Mouse (Mus musculus): ENCODE data around the gene Cdip1. TPM values are rescaled to one million over a fixed set of nuclear protein-coding genes. Genes with fewer than 3 reads are reported as not detected.

Gene Cdip1
- total and polyA plus RNA-seq, 2 experiments from 2014 or later = 135 to 147 TPM

DNA sequence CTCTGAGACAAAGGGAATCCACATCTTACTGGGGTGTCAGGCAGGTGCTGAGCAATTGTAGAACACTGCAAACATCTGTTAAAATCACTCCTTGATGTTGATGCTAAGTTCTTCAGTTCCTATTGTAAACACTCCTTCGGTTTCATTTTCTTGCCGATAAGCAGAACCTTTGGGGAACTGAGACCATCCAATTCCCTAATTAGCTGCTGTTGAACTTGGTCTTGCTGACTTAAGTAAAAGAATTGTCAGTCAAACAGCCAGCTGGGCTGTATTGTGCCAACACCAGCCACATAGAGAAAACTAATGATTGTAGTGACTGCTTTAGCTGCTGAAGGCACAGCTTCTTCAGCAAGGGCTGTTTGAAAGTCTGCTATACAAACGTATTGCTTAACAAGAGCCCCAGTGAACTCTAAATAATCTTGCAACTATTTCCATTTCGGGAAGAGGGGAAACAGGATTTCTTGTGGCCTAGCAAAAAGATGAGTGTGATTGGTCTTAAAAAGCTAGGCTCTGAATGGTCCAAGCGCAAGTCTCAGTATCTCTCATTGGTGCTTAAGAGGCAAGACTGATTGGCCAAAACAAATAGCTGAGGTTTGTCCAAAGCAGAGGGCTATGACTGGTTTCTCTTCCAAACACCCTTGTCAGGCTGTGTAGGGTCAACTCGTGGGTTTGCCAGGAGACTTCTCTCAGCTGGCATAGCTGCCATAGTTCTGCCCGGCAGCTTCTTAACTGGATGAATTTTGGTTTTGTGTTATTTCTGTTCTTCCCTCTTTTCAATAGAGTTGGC is 67.8 kb downstream of the Cdip1 start:
- Histone ChIP-seq H3K9ac (replicated peaks; ENCODE audit: low read length) (no peak overlapping the region), H3K9me3 (ENCODE audit: low read length) (no peaks in the 10 kb centered on the region), H3K27me3 (ENCODE audit: insufficient read depth, low read length) (no peaks in the 10 kb centered on the region), H3K36me3 (ENCODE audit: insufficient read depth, low read length) (no peaks in the 10 kb centered on the region), H3K4me3 (ENCODE audit: low read length) (no peak overlapping the region), H3K4me2 (ENCODE audit: low read depth, low read length) (no peak overlapping the region), H3K4me1 (ENCODE audit: insufficient read depth, low read length) (no peaks in the 10 kb centered on the region), H3K27ac (no peak overlapping the region)
- WGBS = 76% methylated on average over 7 of the region's 7 CpGs
- no peak for TF ChIP-seq CTCF (IDR thresholded peaks at IDR 0.05; ENCODE audit: low read depth)
- ATAC-seq (no peak), DNase-seq (ENCODE audit: low spot score) (no peak)

DNA sequence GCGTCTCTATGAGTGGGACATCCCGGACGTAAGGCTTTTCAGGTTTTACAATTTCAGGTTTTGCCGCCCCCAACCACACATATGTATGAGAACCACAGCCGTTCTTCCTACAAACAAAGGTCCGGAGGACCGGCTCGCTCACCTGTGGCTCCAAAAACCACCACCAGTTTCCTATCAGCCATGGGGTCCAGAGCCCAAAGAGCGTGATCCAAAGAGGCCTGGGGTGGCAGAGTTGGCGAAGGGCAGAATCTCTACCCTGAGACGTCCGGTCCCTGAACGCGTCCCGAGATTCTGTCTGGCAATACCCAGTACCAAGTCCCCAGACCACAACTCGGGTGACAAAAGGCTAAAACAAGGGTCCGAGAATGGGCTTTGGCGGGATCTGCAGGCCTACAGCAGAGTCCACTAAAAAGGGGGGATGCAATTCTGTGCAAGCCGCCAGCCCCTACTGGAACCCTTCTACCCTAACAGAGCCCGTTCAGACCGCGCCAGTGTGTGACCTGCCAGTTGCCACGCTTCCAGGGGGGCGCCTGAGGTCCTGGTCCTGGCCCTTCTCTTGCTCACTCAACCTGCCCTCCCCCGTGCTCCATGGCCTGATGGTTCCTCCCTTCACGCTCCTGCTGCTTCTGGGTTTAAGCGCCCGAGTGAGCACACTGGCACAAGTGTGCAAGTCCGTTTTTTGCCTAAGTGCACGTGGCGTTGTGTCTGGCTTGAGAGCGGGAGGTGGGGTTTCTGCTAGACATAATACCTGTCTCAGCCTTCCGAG is 71.2 kb downstream of the Cdip1 start, which contains the start of gene Nmral1:
Gene Nmral1, minus strand, starts transcription at position 604 of the 766 bp plus-strand sequence.
- TF ChIP-seq CTCF (IDR thresholded peaks at IDR 0.05; ENCODE audit: low read depth) = no peak
- Histone ChIP-seq H3K9me3 (ENCODE audit: low read length) (no peaks in the 10 kb centered on the region), H3K27ac (peak within 1 kb of the TSS; percentile 80), H3K4me3 (ENCODE audit: low read length) (peak within 1 kb of the TSS; percentile 65), H3K4me1 (ENCODE audit: insufficient read depth, low read length) (no peaks in the 10 kb centered on the region), H3K27me3 (ENCODE audit: insufficient read depth, low read length) (no peaks in the 10 kb centered on the region), H3K36me3 (ENCODE audit: insufficient read depth, low read length) (no peaks in the 10 kb centered on the region; the same call in 1 of the 2 replicates), H3K9ac (replicated peaks; ENCODE audit: low read length) (peak within 1 kb of the TSS; percentile 70), H3K4me2 (ENCODE audit: low read depth, low read length) (peak within 1 kb of the TSS; percentile 76)
- ATAC-seq (peak; percentile 94), DNase-seq (ENCODE audit: low spot score) (peak; percentile 82)
- WGBS = 12% methylated on average over 33 of the region's 33 CpGs

DNA sequence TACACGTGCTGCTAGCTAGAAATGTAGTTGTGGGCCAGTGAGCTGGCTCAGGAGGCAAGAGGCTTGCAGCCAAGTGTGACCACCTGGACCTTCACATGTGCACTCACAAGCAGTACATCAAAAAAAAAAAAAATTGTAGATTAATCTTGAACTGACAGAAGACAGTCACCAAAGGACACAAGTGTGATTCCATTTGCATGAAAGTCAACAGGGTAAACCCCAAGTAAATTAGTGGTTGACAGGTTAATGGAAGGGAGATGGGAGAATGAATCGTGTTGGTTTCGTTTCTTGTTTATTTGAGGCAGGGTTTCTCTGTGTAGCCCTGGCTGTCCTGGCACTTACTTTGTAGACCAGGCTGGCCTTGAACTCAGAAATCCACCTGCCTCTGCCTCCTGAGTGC is 72.2 kb downstream of the Cdip1 start:
- 54% methylated on average over 3 of the region's 3 CpGs for WGBS
- Histone ChIP-seq H3K4me1 (ENCODE audit: insufficient read depth, low read length) (no peaks in the 10 kb centered on the region), H3K4me2 (ENCODE audit: low read depth, low read length) (peak overlapping the region; percentile 76), H3K9me3 (ENCODE audit: low read length) (no peaks in the 10 kb centered on the region), H3K36me3 (ENCODE audit: insufficient read depth, low read length) (no peaks in the 10 kb centered on the region; the same call in 1 of the 2 replicates), H3K9ac (replicated peaks; ENCODE audit: low read length) (no peak overlapping the region), H3K27ac (no peak overlapping the region), H3K4me3 (ENCODE audit: low read length) (peak overlapping the region; percentile 65; the same call in 1 of the 2 replicates), H3K27me3 (ENCODE audit: insufficient read depth, low read length) (no peaks in the 10 kb centered on the region)
- ATAC-seq (no peak), DNase-seq (ENCODE audit: low spot score) (no peak)
- no peak for TF ChIP-seq CTCF (IDR thresholded peaks at IDR 0.05; ENCODE audit: low read depth)

DNA sequence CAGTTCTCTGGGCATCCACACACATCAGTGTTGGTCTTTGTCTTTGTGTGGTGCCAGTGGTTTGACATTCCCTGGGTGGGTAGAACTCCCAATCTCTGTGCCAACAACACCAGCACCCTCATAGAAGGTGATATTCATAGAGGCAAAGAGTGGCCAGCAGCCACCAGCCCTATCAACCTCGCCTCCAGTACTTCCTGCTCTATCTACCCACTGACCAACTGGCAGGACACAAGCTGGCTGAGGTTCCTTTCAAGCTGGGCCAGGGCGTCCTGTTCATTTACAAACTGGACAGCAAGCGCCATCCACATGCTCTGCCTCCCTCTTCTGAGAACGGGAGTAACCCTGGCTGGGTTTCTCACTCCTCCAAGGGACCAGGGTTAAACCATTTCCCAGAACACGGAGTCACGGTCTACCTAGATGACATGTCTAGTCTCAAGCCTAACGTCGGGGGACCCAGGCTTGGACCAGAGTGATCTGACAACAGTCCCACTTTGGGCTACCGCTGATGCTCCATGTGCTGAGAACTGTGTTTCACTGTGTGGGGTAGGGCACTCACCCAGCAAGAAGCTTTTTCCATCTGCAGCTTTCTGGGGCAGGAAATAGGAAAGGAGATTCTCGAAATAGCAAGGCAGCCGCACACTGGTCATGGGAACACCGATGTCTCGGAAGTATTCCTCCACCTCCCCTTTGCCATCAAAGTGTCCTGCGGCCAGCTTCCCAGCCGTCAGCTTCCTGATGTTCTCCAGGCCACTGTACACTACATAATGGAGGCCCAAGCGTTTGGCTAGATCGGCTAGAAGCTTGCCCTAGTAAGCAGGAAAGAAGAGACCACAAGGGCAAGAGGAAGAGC is 76.0 kb downstream of the Cdip1 start:
- no peaks in the 10 kb centered on the region for H3K4me1 ChIP-seq (ENCODE audit: insufficient read depth, low read length)
- 91% methylated on average over 17 of the region's 17 CpGs for WGBS
- TF ChIP-seq CTCF (IDR thresholded peaks at IDR 0.05; ENCODE audit: low read depth) = no peak
- H3K36me3 ChIP-seq (ENCODE audit: insufficient read depth, low read length) = peaks cover 9% of the 10 kb centered on the region; the same call in 1 of the 2 replicates
- H3K27me3 ChIP-seq (ENCODE audit: insufficient read depth, low read length) = no peaks in the 10 kb centered on the region
- DNase-seq (ENCODE audit: low spot score) (no peak), ATAC-seq (no peak)
- no peak overlapping the region for H3K9ac ChIP-seq (replicated peaks; ENCODE audit: low read length)
- H3K27ac ChIP-seq = no peak overlapping the region
- no peaks in the 10 kb centered on the region for H3K9me3 ChIP-seq (ENCODE audit: low read length)
- no peak overlapping the region for H3K4me3 ChIP-seq (ENCODE audit: low read length)
- no peak overlapping the region for H3K4me2 ChIP-seq (ENCODE audit: low read depth, low read length)

DNA sequence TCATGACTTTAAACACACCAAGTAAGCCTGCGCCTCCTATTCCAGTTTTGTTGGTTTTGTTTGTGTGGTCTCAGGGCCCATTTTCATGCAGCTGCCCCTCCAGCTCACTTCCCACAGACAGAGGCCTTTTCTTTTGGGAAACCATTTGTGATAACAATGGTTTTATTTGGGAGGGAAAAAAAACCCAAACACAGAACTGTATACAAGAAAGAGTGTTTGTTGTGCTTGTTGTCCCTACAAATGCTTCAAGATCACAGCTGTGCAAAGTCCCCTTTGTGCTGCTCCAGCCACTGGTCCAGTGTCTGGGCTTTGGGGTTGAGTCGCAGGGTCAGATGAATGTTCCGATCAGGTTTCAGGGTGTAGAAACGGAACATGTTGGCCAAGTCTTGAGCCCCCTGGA is 78.9 kb downstream of the Cdip1 start:
- no peak for TF ChIP-seq CTCF (IDR thresholded peaks at IDR 0.05; ENCODE audit: low read depth)
- 87% methylated on average over 4 of the region's 4 CpGs for WGBS

DNA sequence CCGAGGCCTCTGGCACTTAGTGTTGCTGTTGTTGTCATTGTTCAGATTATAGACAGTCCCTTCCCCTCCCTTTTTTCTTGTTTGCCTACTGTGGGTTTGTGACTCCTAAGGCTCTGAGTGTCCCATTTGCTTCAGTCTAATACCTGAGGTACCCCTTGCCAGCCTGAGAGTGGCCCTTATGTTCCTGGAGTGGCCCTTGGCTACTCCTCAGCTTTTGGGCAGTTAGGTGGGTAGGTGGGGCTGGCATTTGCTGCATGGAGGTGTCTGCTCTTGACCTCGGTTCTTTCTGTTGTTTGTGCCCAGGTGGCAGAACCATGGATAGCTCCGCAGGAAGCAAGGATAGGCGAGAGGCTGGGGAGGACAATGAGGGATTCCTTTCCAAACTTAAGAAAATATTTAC is 84.6 kb downstream of the Cdip1 start:
- H3K27ac ChIP-seq = no peak overlapping the region
- H3K4me3 ChIP-seq (ENCODE audit: low read length) = no peak overlapping the region
- H3K27me3 ChIP-seq (ENCODE audit: insufficient read depth, low read length) = no peaks in the 10 kb centered on the region
- H3K9ac ChIP-seq (replicated peaks; ENCODE audit: low read length) = no peak overlapping the region
- no peaks in the 10 kb centered on the region for H3K9me3 ChIP-seq (ENCODE audit: low read length)
- DNase-seq (ENCODE audit: low spot score) (no peak), ATAC-seq (no peak)
- peaks cover 66% of the 10 kb centered on the region for H3K36me3 ChIP-seq (ENCODE audit: insufficient read depth, low read length)
- 59% methylated on average over 4 of the region's 4 CpGs for WGBS
- H3K4me2 ChIP-seq (ENCODE audit: low read depth, low read length) = no peak overlapping the region
- TF ChIP-seq CTCF (IDR thresholded peaks at IDR 0.05; ENCODE audit: low read depth) = no peak
- no peaks in the 10 kb centered on the region for H3K4me1 ChIP-seq (ENCODE audit: insufficient read depth, low read length)

More for the DNA sequence above, 78.9 kb downstream of the Cdip1 start:
- Histone ChIP-seq H3K27me3 (ENCODE audit: insufficient read depth, low read length) (no peaks in the 10 kb centered on the region), H3K27ac (no peak overlapping the region), H3K4me2 (ENCODE audit: low read depth, low read length) (no peak overlapping the region), H3K4me3 (ENCODE audit: low read length) (no peak overlapping the region), H3K9me3 (ENCODE audit: low read length) (no peaks in the 10 kb centered on the region), H3K9ac (replicated peaks; ENCODE audit: low read length) (no peak overlapping the region), H3K36me3 (ENCODE audit: insufficient read depth, low read length) (peaks cover 32% of the 10 kb centered on the region), H3K4me1 (ENCODE audit: insufficient read depth, low read length) (no peaks in the 10 kb centered on the region)
- DNase-seq (ENCODE audit: low spot score) (no peak), ATAC-seq (no peak)

All from hindbrain, postnatal 0 days (tissue).